ENCODE assay signal across 8 mouse cellular contexts in the genomic region with DNA sequence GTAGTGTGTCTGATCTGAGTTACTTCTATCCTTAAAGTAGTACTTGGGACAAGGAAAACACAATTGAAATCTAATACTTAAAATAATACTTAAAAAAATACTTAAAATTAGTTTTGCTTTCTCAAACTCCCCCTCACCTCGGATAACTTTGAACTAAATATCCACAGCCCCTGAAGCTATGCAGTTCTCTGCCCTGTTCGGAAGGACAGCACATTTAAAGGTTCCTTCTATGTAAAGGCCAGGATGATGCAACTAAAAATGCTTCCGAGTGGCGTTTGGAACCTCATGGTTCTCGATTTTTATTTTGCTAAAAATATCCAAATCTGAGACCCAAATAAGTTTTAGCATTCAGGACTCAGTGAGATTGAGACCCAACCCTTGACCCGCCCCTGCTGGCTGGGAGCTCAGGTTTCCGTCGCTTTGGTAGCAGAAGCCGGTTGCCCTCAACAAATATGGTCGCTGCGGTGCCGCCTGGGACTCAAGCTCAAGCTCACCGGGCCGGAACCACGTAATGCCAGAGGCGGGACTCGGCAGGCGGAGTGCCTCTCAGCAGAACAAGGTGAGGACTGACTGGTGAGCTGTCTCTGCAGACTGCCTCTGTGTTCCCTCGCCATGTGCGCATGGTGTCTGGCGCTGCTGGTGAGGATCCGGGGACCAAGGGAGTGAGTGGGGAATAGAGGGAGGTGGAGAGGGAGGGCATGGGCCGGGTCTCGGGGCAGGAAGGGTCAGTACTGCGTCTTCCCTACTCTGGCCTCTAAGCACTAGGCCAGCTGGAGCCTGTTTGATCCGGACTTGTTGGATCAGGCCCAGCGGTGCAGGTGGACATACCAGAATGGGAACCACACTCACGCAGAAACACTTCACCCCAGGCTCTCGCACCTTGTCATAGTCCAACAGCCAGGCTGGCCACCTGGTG. TPM values are rescaled to one million over a fixed set of nuclear protein-coding genes. Genes with fewer than 3 reads are reported as not detected.
DNase-seq lines count a peak whose midpoint lies in the region; ATAC-seq and TF ChIP-seq lines count a peak whose summit lies in the region.

Gene AW209491 (plus strand): TSS at position 429 of the 916 bp plus-strand sequence.

- TF ChIP-seq CTCF in kidney, postnatal 0 days (IDR thresholded peaks at IDR 0.05; ENCODE audit: low read depth) = peak; percentile 32; the same call in 1 of the 2 replicates

- peak within 1 kb of the TSS; percentile 78 for H3K9ac ChIP-seq in heart, embryonic 12.5 days
- peak within 1 kb of the TSS; percentile 64 for H3K9ac ChIP-seq in kidney, postnatal 0 days (ENCODE audit: low read depth, low read length)
- H3K9ac ChIP-seq in liver, embryonic 11.5 days (ENCODE audit: low read depth, low read length) = peak within 1 kb of the TSS; percentile 72
- H3K9ac ChIP-seq in stomach, embryonic 14.5 days (replicated peaks; ENCODE audit: low read depth, low read length) = peak within 1 kb of the TSS; percentile 57

- peak within 1 kb of the TSS; percentile 80 for H3K4me3 ChIP-seq in heart, embryonic 12.5 days
- peak within 1 kb of the TSS; percentile 62 for H3K4me3 ChIP-seq in kidney, postnatal 0 days (replicated peaks; ENCODE audit: low read depth, low read length)
- H3K4me3 ChIP-seq in liver, embryonic 11.5 days (ENCODE audit: low read depth, low read length) = peak within 1 kb of the TSS; percentile 70
- H3K4me3 ChIP-seq in stomach, embryonic 14.5 days (ENCODE audit: low read depth, low read length) = peak within 1 kb of the TSS; percentile 52

- WGBS in heart, embryonic 12.5 days = under 1% methylated on average over 29 of the region's 29 CpGs
- under 1% methylated on average over 29 of the region's 29 CpGs for WGBS in kidney, postnatal 0 days
- WGBS in liver, embryonic 11.5 days = 2% methylated on average over 29 of the region's 29 CpGs
- under 1% methylated on average over 29 of the region's 29 CpGs for WGBS in stomach, embryonic 14.5 days

- peaks cover 7% of the 10 kb centered on the region for H3K4me1 ChIP-seq in heart, embryonic 12.5 days (replicated peaks)
- H3K4me1 ChIP-seq in kidney, postnatal 0 days (replicated peaks; ENCODE audit: insufficient read depth, low read length) = no peaks in the 10 kb centered on the region; the same call in 1 of the 2 replicates
- no peaks in the 10 kb centered on the region for H3K4me1 ChIP-seq in liver, embryonic 11.5 days (replicated peaks; ENCODE audit: control insufficient read depth, insufficient read depth, low read length)
- no peaks in the 10 kb centered on the region for H3K4me1 ChIP-seq in stomach, embryonic 14.5 days (ENCODE audit: control insufficient read depth, insufficient read depth, low read length)

- H3K9me3 ChIP-seq in heart, embryonic 12.5 days (replicated peaks) = no peaks in the 10 kb centered on the region
- no peaks in the 10 kb centered on the region for H3K9me3 ChIP-seq in kidney, postnatal 0 days (replicated peaks; ENCODE audit: low read length)
- H3K9me3 ChIP-seq in liver, embryonic 11.5 days (ENCODE audit: control insufficient read depth, low read length) = no peaks in the 10 kb centered on the region
- H3K9me3 ChIP-seq in stomach, embryonic 14.5 days (ENCODE audit: control insufficient read depth, low read depth, low read length) = no peaks in the 10 kb centered on the region

- peak; percentile 88 for ATAC-seq in erythroid progenitor cell, adult 5-6 weeks (replicated peaks; ENCODE audit: low FRiP score, poor library complexity, severe bottlenecking)
- peak; percentile 94 for ATAC-seq in heart, embryonic 12.5 days (ENCODE audit: insufficient number of reproducible peaks, low FRiP score)
- ATAC-seq in kidney, postnatal 0 days (replicated peaks; ENCODE audit: low FRiP score, low read depth) = peak; percentile 94
- peak; percentile 97 for ATAC-seq in liver, embryonic 11.5 days (replicated peaks; ENCODE audit: low FRiP score)
- peak; percentile 95 for ATAC-seq in stomach, embryonic 14.5 days (ENCODE audit: insufficient number of reproducible peaks, insufficient read depth, low FRiP score, low read depth)

- H3K27me3 ChIP-seq in heart, embryonic 12.5 days (replicated peaks) = no peaks in the 10 kb centered on the region
- H3K27me3 ChIP-seq in kidney, postnatal 0 days (ENCODE audit: insufficient read depth, low read length) = no peaks in the 10 kb centered on the region
- no peaks in the 10 kb centered on the region for H3K27me3 ChIP-seq in liver, embryonic 11.5 days (replicated peaks; ENCODE audit: control insufficient read depth, insufficient read depth, low read length)
- H3K27me3 ChIP-seq in stomach, embryonic 14.5 days (ENCODE audit: control insufficient read depth, insufficient read depth, low read length) = no peaks in the 10 kb centered on the region

- H3K36me3 ChIP-seq in heart, embryonic 12.5 days = peaks cover 23% of the 10 kb centered on the region
- peaks cover 4% of the 10 kb centered on the region; the same call in 1 of the 2 replicates for H3K36me3 ChIP-seq in kidney, postnatal 0 days (ENCODE audit: insufficient read depth, low read length)
- H3K36me3 ChIP-seq in liver, embryonic 11.5 days (ENCODE audit: control insufficient read depth, insufficient read depth, low read length) = peaks cover 9% of the 10 kb centered on the region; the same call in 1 of the 2 replicates
- peaks cover 19% of the 10 kb centered on the region for H3K36me3 ChIP-seq in stomach, embryonic 14.5 days (ENCODE audit: control insufficient read depth, insufficient read depth, low read length)

- peak within 1 kb of the TSS; percentile 89 for H3K4me2 ChIP-seq in heart, embryonic 12.5 days
- peak within 1 kb of the TSS; percentile 65 for H3K4me2 ChIP-seq in kidney, postnatal 0 days (ENCODE audit: low read length)
- peak within 1 kb of the TSS; percentile 76 for H3K4me2 ChIP-seq in liver, embryonic 11.5 days
- H3K4me2 ChIP-seq in stomach, embryonic 14.5 days (replicated peaks; ENCODE audit: low read depth, low read length) = peak within 1 kb of the TSS; percentile 51

- peak; percentile 94 for DNase-seq in CD4-positive helper T cell, adult 2 months (ENCODE audit: low read depth, low spot score)
- DNase-seq in brain, embryonic 18.5 days (ENCODE audit: low read depth, low spot score) = peak; percentile 82
- peak; percentile 93 for DNase-seq in kidney, postnatal 0 days (ENCODE audit: low spot score)
- peak; percentile 91 for DNase-seq in liver, embryonic 11.5 days (ENCODE audit: low spot score)
- peak; percentile 95 for DNase-seq in naive thymus-derived CD4-positive, alpha-beta T cell, adult 2 months (ENCODE audit: low read depth)

- H3K27ac ChIP-seq in heart, embryonic 12.5 days (ENCODE audit: poor library complexity, severe bottlenecking) = peak within 1 kb of the TSS; percentile 84
- H3K27ac ChIP-seq in kidney, postnatal 0 days = peak within 1 kb of the TSS; percentile 85
- no peak within 1 kb of the TSS for H3K27ac ChIP-seq in liver, embryonic 11.5 days (ENCODE audit: low read depth, low read length)
- no peak within 1 kb of the TSS for H3K27ac ChIP-seq in stomach, embryonic 14.5 days (ENCODE audit: low read length)

RNA-seq across cellular contexts. Expression of gene AW209491, which starts in this region (rescaled TPM):
- 0.72 and 4.2 TPM in 2 replicates for total RNA-seq in erythroid progenitor cell, adult 5-6 weeks (2015; ENCODE audit: low replicate concordance)
- total RNA-seq in erythroid progenitor cell, adult 5-6 weeks (2017; ENCODE audit: low replicate concordance) = 0.68 and 3.7 TPM in 2 replicates
- polyA plus RNA-seq in heart, embryonic 12.5 days (2016; fragmentation: Nextera tagmentation; extraction: Ambion mirVana) = 18.4 and 18.6 TPM in 2 replicates
- polyA plus RNA-seq in kidney, postnatal 0 days (2015; fragmentation: Nextera tagmentation; extraction: Ambion mirVana) = 20.9 and 23.6 TPM in 2 replicates
- polyA plus RNA-seq in liver, embryonic 11.5 days (2014; fragmentation: Nextera tagmentation; extraction: Ambion mirVana) = 26.0 and 29.0 TPM in 2 replicates
- polyA plus RNA-seq in stomach, embryonic 14.5 days (2014; fragmentation: Nextera tagmentation; extraction: Ambion mirVana) = 28.9 and 30.0 TPM in 2 replicates

Comparison
In these comparisons a context has a peak if more than half of its experiments do, and no peak if none do; other contexts are left out.
1. H3K27ac ChIP-seq: peak in heart, embryonic 12.5 days (single experiment) and kidney, postnatal 0 days (single experiment); none in liver, embryonic 11.5 days (single experiment) and stomach, embryonic 14.5 days (single experiment).
2. Peak in every context shown above with its lines, with median percentiles within 50 percentile points of each other: DNase-seq, ATAC-seq, H3K4me2 ChIP-seq, H3K4me3 ChIP-seq and H3K9ac ChIP-seq.